Mouse (Mus musculus) liver, postnatal 0 days (tissue): ENCODE data around the gene Cfap77. TPM values are rescaled to one million over a fixed set of nuclear protein-coding genes. Genes with fewer than 3 reads are reported as not detected.

ENCODE experiments used
- ATAC-seq: fragments of 200-750 bp; cut with Nextera tagmentation; 2 replicates; pipeline ENCODE4 v1.8.0; 2017; ENCODE audit warnings: mild to moderate bottlenecking, moderate library complexity
- DNase-seq: peaks from one replicate; pipeline ENCODE4 v3.0.0-alpha.2; 2016
- H3K27ac ChIP-seq: fragments of 300-500 bp; sonication (generic); 2 replicates; pipeline ENCODE4 v1.5.1; 2014; ENCODE audit warnings: antibody characterized with exemption, moderate library complexity, mild to moderate bottlenecking, low read depth
- H3K27me3 ChIP-seq: fragments of 300-500 bp; sonication (generic); 2 replicates; pipeline ENCODE4 v1.6.1; 2014; ENCODE audit warnings: low read length, control low read depth, mixed read lengths; ENCODE audit not compliant: insufficient read depth
- H3K36me3 ChIP-seq: fragments of 300-500 bp; sonication (generic); replicated peaks from 2 replicates; pipeline ENCODE4 v1.6.1; 2014; ENCODE audit warnings: mild to moderate bottlenecking, control low read depth, low read length, moderate library complexity, mixed read lengths; ENCODE audit not compliant: insufficient read depth
- H3K4me1 ChIP-seq: fragments of 300-500 bp; sonication (generic); 2 replicates; pipeline ENCODE4 v1.6.1; 2014; ENCODE audit warnings: antibody characterized with exemption, mild to moderate bottlenecking, control low read depth; ENCODE audit not compliant: insufficient read depth
- H3K4me2 ChIP-seq: fragments of 300-500 bp; sonication (generic); 2 replicates; pipeline ENCODE4 v1.6.1; 2014; ENCODE audit warnings: low read depth, mild to moderate bottlenecking, low read length, moderate library complexity, mixed read lengths
- H3K4me3 ChIP-seq: fragments of 300-500 bp; sonication (generic); 2 replicates; pipeline ENCODE4 v1.5.1; 2014; ENCODE audit warnings: low read depth, low read length
- H3K9ac ChIP-seq: fragments of 300-500 bp; sonication (generic); replicated peaks from 2 replicates; pipeline ENCODE4 v1.6.1; 2014; ENCODE audit warnings: mild to moderate bottlenecking, moderate library complexity
- H3K9me3 ChIP-seq: fragments of 300-500 bp; sonication (generic); 2 replicates; pipeline ENCODE4 v1.6.1; 2016; ENCODE audit warnings: mild to moderate bottlenecking, control low read depth, low read length, mixed read lengths
- CTCF ChIP-seq: sonication (generic); IDR thresholded peaks from 2 replicates; pipeline ENCODE4 v1.5.1; 2016; ENCODE audit warnings: antibody characterized with exemption, low read depth
- EP300 ChIP-seq: IDR thresholded peaks from 2 replicates; pipeline ENCODE4 v1.6.1; 2016; ENCODE audit warnings: antibody characterized with exemption, low read depth, mild to moderate bottlenecking
- WGBS: fragments of 180-500 bp; shearing (Covaris S2); extraction: QIAGEN DNeasy Blood & Tissue Kit; methylation state at CpG from one replicate; pipeline ENCODE4 v1.1.7; 2014; ENCODE audit not compliant: insufficient replicate concordance; 5-methylcytosine and 5-hydroxymethylcytosine counted together
- polyA plus RNA-seq: library from polyadenylated mRNA; unstranded; fragments of >200 nt; fragmentation: Nextera tagmentation; extraction: Ambion mirVana; gene quantifications from 2 replicates; pipeline ENCODE4 v1.2.1, GENCODE M21; 2015

Gene Cfap77
- polyA plus RNA-seq, 1 experiment from 2014 or later: 0.06 TPM

- Histone ChIP-seq H3K9ac (no peak overlapping the region), H3K4me3 (no peak overlapping the region), H3K27ac (no peak overlapping the region), H3K4me2 (no peak overlapping the region), H3K4me1 (no peaks in the 10 kb centered on the region), H3K27me3 (no peaks in the 10 kb centered on the region), H3K36me3 (no peaks in the 10 kb centered on the region), H3K9me3 (no peaks in the 10 kb centered on the region)
- no peak for ATAC-seq
- 72% methylated on average over 3 of the region's 3 CpGs for WGBS
- TF ChIP-seq CTCF: no peak
- TF ChIP-seq EP300: no peak
- DNase-seq: no peak
Observed at GRCm38 (mm10) chr2:28946312-28946711, 108.6 kb downstream of the Cfap77 start.

GRCm38 (mm10) chr2:28945388-28945787 lies 109.5 kb downstream of the Cfap77 start:
- Histone ChIP-seq H3K4me1 (no peaks in the 10 kb centered on the region), H3K4me2 (no peak overlapping the region), H3K9ac (no peak overlapping the region), H3K27ac (no peak overlapping the region), H3K27me3 (no peaks in the 10 kb centered on the region), H3K9me3 (no peaks in the 10 kb centered on the region), H3K4me3 (no peak overlapping the region), H3K36me3 (no peaks in the 10 kb centered on the region)
- WGBS: 57% methylated on average over 6 of the region's 6 CpGs
- TF ChIP-seq CTCF (no peak), EP300 (no peak)
- DNase-seq (no peak), ATAC-seq (no peak)

DNA sequence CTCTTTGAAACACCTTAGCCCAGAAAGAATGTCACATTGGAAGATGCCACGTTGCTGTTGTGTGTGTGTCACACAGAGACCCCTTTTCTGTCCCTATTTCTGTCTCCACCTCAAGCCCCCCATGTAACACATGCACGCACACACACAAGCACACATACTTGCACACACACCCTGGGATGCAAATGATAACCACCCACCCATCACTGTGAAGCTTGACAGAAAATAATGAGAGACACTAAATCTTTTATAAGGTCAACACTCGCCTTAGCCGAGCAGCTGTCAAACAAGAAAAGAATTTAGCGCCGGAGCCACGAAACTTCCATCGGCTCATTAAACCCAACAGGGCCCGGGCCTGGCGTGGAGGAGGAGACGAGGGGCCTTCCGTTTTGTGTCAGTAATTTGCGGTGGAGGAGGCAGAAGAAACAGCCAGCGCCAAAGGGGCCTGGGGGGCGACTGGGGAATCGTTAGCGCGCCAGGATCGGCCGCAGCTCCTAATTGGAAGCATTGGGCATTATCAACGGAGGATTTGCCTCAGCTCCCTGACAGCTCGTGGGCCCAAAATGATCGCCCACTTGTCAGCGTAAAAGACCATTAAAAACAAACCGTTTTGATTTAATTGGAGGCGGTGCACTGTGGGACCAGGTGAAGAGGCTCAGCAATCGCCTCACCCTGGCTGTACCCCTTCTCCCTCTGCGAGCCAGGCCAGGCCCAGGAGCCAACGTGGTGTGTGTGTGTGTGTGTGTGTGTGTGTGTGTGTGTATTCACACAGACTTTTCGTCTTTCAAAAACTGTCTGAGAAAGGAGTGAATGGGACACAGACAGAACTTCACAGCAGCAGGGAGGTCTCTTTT lies 111.0 kb downstream of the Cfap77 start:
- H3K4me1 ChIP-seq: no peaks in the 10 kb centered on the region
- ATAC-seq (no peak), DNase-seq (no peak)
- H3K27me3 ChIP-seq: no peaks in the 10 kb centered on the region
- H3K4me3 ChIP-seq: no peak overlapping the region
- no peak overlapping the region for H3K4me2 ChIP-seq
- H3K9me3 ChIP-seq: no peaks in the 10 kb centered on the region
- no peaks in the 10 kb centered on the region for H3K36me3 ChIP-seq
- TF ChIP-seq CTCF (no peak), EP300 (no peak)
- no peak overlapping the region for H3K9ac ChIP-seq
- H3K27ac ChIP-seq: no peak overlapping the region
- 67% methylated on average over 30 of the region's 30 CpGs for WGBS

DNA sequence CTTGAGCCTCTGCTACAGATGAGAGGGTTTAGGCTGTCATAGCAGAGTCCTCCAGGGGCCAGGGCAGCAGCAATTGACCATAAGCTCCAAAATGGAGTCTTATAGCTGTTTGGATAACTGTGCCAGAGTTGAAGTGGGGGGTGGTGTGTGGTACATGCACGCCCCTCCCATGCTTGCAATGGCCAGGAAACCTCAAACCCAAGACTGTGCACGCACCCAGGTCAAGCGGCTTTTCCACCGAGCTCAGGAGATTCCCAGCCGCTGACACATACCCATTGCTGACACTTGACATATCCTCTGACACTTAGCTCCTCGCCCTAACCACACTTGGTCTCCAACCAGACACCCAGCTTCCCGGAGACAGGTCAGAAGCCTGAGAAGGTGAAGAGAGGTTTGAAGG lies 115.9 kb downstream of the Cfap77 start:
- H3K4me2 ChIP-seq: no peak overlapping the region
- no peaks in the 10 kb centered on the region for H3K9me3 ChIP-seq
- no peak overlapping the region for H3K27ac ChIP-seq
- no peak overlapping the region for H3K9ac ChIP-seq
- H3K36me3 ChIP-seq: no peaks in the 10 kb centered on the region
- ATAC-seq: no peak
- no peaks in the 10 kb centered on the region for H3K4me1 ChIP-seq
- no peak for DNase-seq
- WGBS: 50% methylated on average over 7 of the region's 7 CpGs
- no peak overlapping the region for H3K4me3 ChIP-seq
- no peaks in the 10 kb centered on the region for H3K27me3 ChIP-seq
- no peak for TF ChIP-seq CTCF

DNA sequence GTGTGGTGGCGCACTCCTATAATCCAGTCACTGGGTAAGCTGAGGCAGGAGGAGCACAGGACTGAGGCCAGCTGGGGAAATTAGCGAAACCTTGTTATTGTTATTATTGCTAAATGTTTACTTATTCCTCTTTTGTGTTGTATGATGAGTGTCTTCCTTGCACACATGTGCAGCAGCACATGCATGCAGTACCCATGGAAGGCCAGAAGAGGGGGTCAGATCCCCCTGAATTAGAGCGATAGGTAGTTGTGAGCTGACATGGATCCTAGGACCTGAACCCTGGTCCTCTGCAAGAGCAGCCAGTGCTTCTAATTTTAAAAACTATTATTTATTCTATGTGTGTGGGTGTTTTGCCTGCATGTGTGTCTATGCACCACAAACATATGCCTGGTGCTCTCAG lies 124.3 kb downstream of the Cfap77 start:
- Histone ChIP-seq H3K4me1 (no peaks in the 10 kb centered on the region), H3K36me3 (no peaks in the 10 kb centered on the region), H3K27me3 (no peaks in the 10 kb centered on the region), H3K27ac (no peak overlapping the region), H3K4me2 (no peak overlapping the region), H3K4me3 (no peak overlapping the region), H3K9ac (no peak overlapping the region), H3K9me3 (no peaks in the 10 kb centered on the region)
- no peak for ATAC-seq
- no peak for DNase-seq
- TF ChIP-seq EP300 (no peak), CTCF (peak; percentile 43)
- WGBS: 89% methylated on average over 3 of the region's 3 CpGs

DNA sequence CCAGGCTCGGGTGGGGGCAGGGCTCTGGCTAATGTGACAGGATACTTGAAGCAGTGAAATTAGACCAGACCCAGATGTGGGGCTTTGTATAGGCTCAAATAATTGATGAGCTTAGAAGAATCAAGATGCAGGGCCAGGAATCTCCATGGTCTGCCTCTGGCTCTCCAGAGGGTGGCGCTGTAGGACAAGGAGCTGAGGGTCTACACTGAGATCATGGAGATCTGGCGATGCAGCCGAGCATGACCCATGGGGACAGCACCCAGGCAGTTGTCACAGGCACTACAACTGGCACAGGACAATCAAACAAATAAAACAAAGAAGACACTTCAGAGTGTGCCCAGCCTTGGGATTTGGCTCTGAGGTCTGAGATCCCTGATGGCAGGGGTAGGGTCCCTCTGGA lies 131.0 kb downstream of the Cfap77 start:
- Histone ChIP-seq H3K4me1 (no peaks in the 10 kb centered on the region), H3K4me2 (no peak overlapping the region), H3K9ac (no peak overlapping the region), H3K4me3 (no peak overlapping the region), H3K9me3 (no peaks in the 10 kb centered on the region), H3K27ac (no peak overlapping the region), H3K27me3 (peaks cover 17% of the 10 kb centered on the region), H3K36me3 (no peaks in the 10 kb centered on the region)
- WGBS: 3% methylated on average over 4 of the region's 4 CpGs
- DNase-seq (peak; percentile 81), ATAC-seq (peak; percentile 35; the same call in 1 of the 2 replicates)
- TF ChIP-seq CTCF (peak; percentile 91), EP300 (no peak)
